Mouse (Mus musculus) megakaryocyte-erythroid progenitor cell, adult 5-6 weeks (primary cell): ENCODE data around the gene Klhl18. TPM values are rescaled to one million over a fixed set of nuclear protein-coding genes. Genes with fewer than 3 reads are reported as not detected.

Experiments
- ATAC-seq: replicated peaks from 2 replicates; pipeline ENCODE4 v1.8.0; 2016; ENCODE audit warnings: mild to moderate bottlenecking, inconsistent platforms; ENCODE audit not compliant: severe bottlenecking, poor library complexity, low FRiP score, low TSS enrichment
- total RNA-seq, 2 experiments: library from RNA; stranded (forward) in 1 of 2; stranded (reverse) in 1 of 2; fragments of 200-1000, 215-1000 nt in 1 of 2; fragments of >200 nt in 1 of 2; fragmentation: Nextera tagmentation in 1 of 2; gene quantifications; 2 replicates each; pipeline ENCODE4 v1.2.3; 2014 to 2017

Klhl18 gene
- total RNA-seq (2014; fragmentation: Nextera tagmentation) (3.7 and 9.7 TPM in 2 replicates), total RNA-seq (2017) (7.7 and 8.6 TPM in 2 replicates)

GRCm38 (mm10) chr9:110476124-110477091, at the start of gene Klhl18, which contains the start of gene Kif9:
Gene Klhl18 (minus strand): TSS chr9:110476694.
Gene Kif9 (plus strand): TSS chr9:110476958.
- ATAC-seq = peak; percentile 91

- ATAC-seq = no peak
Measured at GRCm38 (mm10) chr9:110525737-110526136, 49.2 kb upstream of the Klhl18 start.

- no peak for ATAC-seq
Measured at GRCm38 (mm10) chr9:110490913-110491312, 14.4 kb upstream of the Klhl18 start.

GRCm38 (mm10) chr9:110488841-110489240, 12.3 kb upstream of the Klhl18 start:
- no peak for ATAC-seq

GRCm38 (mm10) chr9:110478639-110479038, 2.1 kb upstream of the Klhl18 start:
- ATAC-seq = no peak

- no peak for ATAC-seq
Measured at GRCm38 (mm10) chr9:110477951-110478350, 1.5 kb upstream of the Klhl18 start.

- no peak for ATAC-seq
Measured at GRCm38 (mm10) chr9:110466179-110466578, 10.3 kb downstream of the Klhl18 start.

GRCm38 (mm10) chr9:110465336-110465735, 11.2 kb downstream of the Klhl18 start:
- no peak for ATAC-seq

- ATAC-seq = peak; percentile 55
Measured at GRCm38 (mm10) chr9:110463983-110464591, 12.4 kb downstream of the Klhl18 start.

GRCm38 (mm10) chr9:110462321-110462720, 14.2 kb downstream of the Klhl18 start:
- ATAC-seq = 0 out of 2 replicates have a peak, but pooled peaks have one; percentile 27

- peak; percentile 70 for ATAC-seq
Measured at GRCm38 (mm10) chr9:110460884-110461815, 15.3 kb downstream of the Klhl18 start.

GRCm38 (mm10) chr9:110459145-110459727, 17.3 kb downstream of the Klhl18 start:
- peak; percentile 18; the same call in 1 of the 2 replicates for ATAC-seq

GRCm38 (mm10) chr9:110457926-110458325, 18.6 kb downstream of the Klhl18 start:
- no peak for ATAC-seq

GRCm38 (mm10) chr9:110452523-110452922, 24.0 kb downstream of the Klhl18 start:
- no peak for ATAC-seq

GRCm38 (mm10) chr9:110448857-110449617, 27.5 kb downstream of the Klhl18 start:
- ATAC-seq = peak; percentile 94

- ATAC-seq = no peak; the same call in 1 of the 2 replicates
Measured at GRCm38 (mm10) chr9:110448356-110448755, 28.1 kb downstream of the Klhl18 start.

- ATAC-seq = 0 out of 2 replicates have a peak, but pooled peaks have one; percentile 40
Measured at GRCm38 (mm10) chr9:110440559-110440958, 35.9 kb downstream of the Klhl18 start.

- ATAC-seq = 0 out of 2 replicates have a peak, but pooled peaks have one; percentile 34
Measured at GRCm38 (mm10) chr9:110440049-110440448, 36.4 kb downstream of the Klhl18 start.
